18 mouse cellular contexts compared by ENCODE assay signal in genomic region chr9:66080804-66081459, GRCm38 (mm10). TPM values are rescaled to one million over a fixed set of nuclear protein-coding genes. Genes with fewer than 3 reads are reported as not detected.
A peak's percentile ranks its signal among the peaks of the same experiment; 100 is the strongest.
DNase-seq lines count a peak whose midpoint lies in the region; ATAC-seq and TF ChIP-seq lines count a peak whose summit lies in the region.
"Had no signal": no experiment of that assay in that cellular context is flagged by ENCODE, and none has a peak within 500 bp of the region (broad histone marks: within the 10 kb centered on the region; RNA-seq: fewer than 3 reads in every experiment).

No protein-coding gene starts in this region.

- DNase-seq in lung, adult 2 months = peak; percentile 57
- DNase-seq in lung, postnatal 0 days (ENCODE audit: low spot score) = peak; percentile 87
- peak; percentile 79 for DNase-seq in lung, postnatal 36 days
- no peak for DNase-seq in left cerebral cortex, postnatal 25 days (ENCODE audit: low spot score in 2 of 2)
- DNase-seq in neural tube, embryonic 10.5 days (ENCODE audit: extremely low spot score, low spot score) = no peak
- DNase-seq in forebrain, postnatal 0 days = no peak
- DNase-seq: adrenal gland, adult 2 months; adrenal gland, postnatal 25 days; cerebellum, adult 18-20 months; cerebellum, adult 9-11 months; cerebellum, postnatal 36 days; heart, adult 18-20 months; heart, postnatal 10 days had no signal

- H3K9ac ChIP-seq in intestine, embryonic 16.5 days (ENCODE audit: low read depth, low read length) = no peak overlapping the region
- H3K9ac ChIP-seq in lung, postnatal 0 days (replicated peaks; ENCODE audit: low read depth) = no peak overlapping the region
- no peak overlapping the region for H3K9ac ChIP-seq in forebrain, postnatal 0 days
- H3K9ac ChIP-seq: forebrain, embryonic 13.5 days; hindbrain, embryonic 14.5 days had no signal

- H3K27ac ChIP-seq in intestine, embryonic 16.5 days (ENCODE audit: low read length) = no peak overlapping the region
- peak overlapping the region; percentile 79 for H3K27ac ChIP-seq in lung, postnatal 0 days (ENCODE audit: low read length)
- H3K27ac ChIP-seq in forebrain, postnatal 0 days (ENCODE audit: low read depth, low read length) = no peak overlapping the region
- H3K27ac ChIP-seq: embryonic facial prominence, embryonic 10.5 days; forebrain, embryonic 13.5 days; heart, embryonic 10.5 days; hindbrain, embryonic 14.5 days had no signal

- H3K9me3 ChIP-seq in intestine, embryonic 16.5 days (ENCODE audit: control insufficient read depth, low read length) = no peaks in the 10 kb centered on the region
- no peaks in the 10 kb centered on the region for H3K9me3 ChIP-seq in lung, postnatal 0 days (ENCODE audit: low read length)
- no peaks in the 10 kb centered on the region for H3K9me3 ChIP-seq in forebrain, postnatal 0 days (ENCODE audit: low read length)
- H3K9me3 ChIP-seq: embryonic facial prominence, embryonic 10.5 days; forebrain, embryonic 13.5 days; heart, embryonic 10.5 days had no signal

- no peak overlapping the region for H3K4me3 ChIP-seq in intestine, embryonic 16.5 days (ENCODE audit: low read length)
- no peak overlapping the region for H3K4me3 ChIP-seq in lung, adult 2 months (replicated peaks; ENCODE audit: extremely low read depth, low read depth, low read length)
- no peak overlapping the region for H3K4me3 ChIP-seq in lung, postnatal 0 days (ENCODE audit: low read depth, low read length)
- H3K4me3 ChIP-seq in forebrain, postnatal 0 days (ENCODE audit: low read depth, low read length) = no peak overlapping the region
- H3K4me3 ChIP-seq: embryonic facial prominence, embryonic 10.5 days; forebrain, embryonic 13.5 days; heart, embryonic 10.5 days had no signal

- no peak for TF ChIP-seq CTCF in lung, adult 2 months (IDR thresholded peaks at IDR 0.05; ENCODE audit: insufficient read depth, low read length)
- no peak for TF ChIP-seq CTCF in lung, postnatal 0 days (IDR thresholded peaks at IDR 0.05)
- no peak for TF ChIP-seq CTCF in forebrain, postnatal 0 days (IDR thresholded peaks at IDR 0.05; ENCODE audit: low read depth)

- TF ChIP-seq EP300 in lung, postnatal 0 days (IDR thresholded peaks at IDR 0.05) = peak; percentile 65

- no peak for TF ChIP-seq POLR2A in lung, adult 2 months (IDR thresholded peaks at IDR 0.05; ENCODE audit: borderline replicate concordance, extremely low read depth, low read depth, low read length)

- H3K4me2 ChIP-seq in intestine, embryonic 16.5 days (ENCODE audit: low read depth, low read length) = no peak overlapping the region
- no peak overlapping the region for H3K4me2 ChIP-seq in lung, postnatal 0 days (replicated peaks; ENCODE audit: low read depth, low read length)
- no peak overlapping the region for H3K4me2 ChIP-seq in forebrain, postnatal 0 days (ENCODE audit: low read depth)
- H3K4me2 ChIP-seq: forebrain, embryonic 13.5 days; hindbrain, embryonic 14.5 days had no signal

- intact Hi-C loops in left cerebral cortex, postnatal 25 days (cut with DNase I) = no loop called here

- 0 out of 2 replicates have a peak, but pooled peaks have one; percentile 13 for ATAC-seq in intestine, embryonic 16.5 days
- peak; percentile 93 for ATAC-seq in lung, postnatal 0 days
- ATAC-seq in forebrain, postnatal 0 days = no peak
- ATAC-seq: forebrain, embryonic 13.5 days had no signal

- H3K36me3 ChIP-seq in intestine, embryonic 16.5 days (ENCODE audit: control insufficient read depth, insufficient read depth, low read length) = no peaks in the 10 kb centered on the region
- no peaks in the 10 kb centered on the region for H3K36me3 ChIP-seq in lung, postnatal 0 days (ENCODE audit: insufficient read depth, low read length)
- no peaks in the 10 kb centered on the region for H3K36me3 ChIP-seq in forebrain, postnatal 0 days (ENCODE audit: insufficient read depth)

- 70% methylated on average over 3 of the region's 3 CpGs for WGBS in intestine, embryonic 16.5 days
- 64% methylated on average over 3 of the region's 3 CpGs for WGBS in lung, adult 2 months
- WGBS in lung, postnatal 0 days = 52% methylated on average over 3 of the region's 3 CpGs
- WGBS in forebrain, postnatal 0 days = 77% methylated on average over 3 of the region's 3 CpGs

- no peaks in the 10 kb centered on the region; the same call in 1 of the 2 replicates for H3K4me1 ChIP-seq in intestine, embryonic 16.5 days (ENCODE audit: control insufficient read depth, insufficient read depth, low read length)
- no peaks in the 10 kb centered on the region; the same call in 1 of the 2 replicates for H3K4me1 ChIP-seq in lung, adult 2 months (ENCODE audit: control insufficient read depth, insufficient read depth, low read length)
- H3K4me1 ChIP-seq in lung, postnatal 0 days (ENCODE audit: insufficient read depth, low read depth, low read length) = peaks cover 6% of the 10 kb centered on the region
- H3K4me1 ChIP-seq in forebrain, postnatal 0 days (ENCODE audit: insufficient read depth) = no peaks in the 10 kb centered on the region

- H3K27me3 ChIP-seq in intestine, embryonic 16.5 days (replicated peaks; ENCODE audit: control insufficient read depth, insufficient read depth, low read length) = no peaks in the 10 kb centered on the region
- no peaks in the 10 kb centered on the region for H3K27me3 ChIP-seq in lung, postnatal 0 days (replicated peaks; ENCODE audit: insufficient read depth, low read length)
- H3K27me3 ChIP-seq in forebrain, postnatal 0 days (ENCODE audit: insufficient read depth, low read length) = no peaks in the 10 kb centered on the region
- H3K27me3 ChIP-seq: forebrain, embryonic 13.5 days had no signal

RNA-seq across cellular contexts. Expression of gene Snx22, which starts 11.4 kb away (rescaled TPM):
- 1.2 and 1.9 TPM in 2 replicates for polyA plus RNA-seq in intestine, embryonic 16.5 days (2015; fragmentation: Nextera tagmentation; extraction: Ambion mirVana)
- 14.5 and 18.0 TPM in 2 replicates for polyA plus RNA-seq in lung, adult 2 months (2012; rRNA removed)
- 25.7 and 28.3 TPM in 2 replicates for polyA plus RNA-seq in lung, postnatal 0 days (2015; fragmentation: Nextera tagmentation; extraction: Ambion mirVana)
- total RNA-seq in left cerebral cortex, postnatal 25 days (2021) = 1 to 10 TPM; 3.2 to 3.3 TPM
- 4.0 and 5.8 TPM in 2 replicates for total RNA-seq in forebrain, postnatal 0 days (2014; rRNA removed)
- 7.3 and 7.5 TPM in 2 replicates for polyA plus RNA-seq in forebrain, postnatal 0 days (2015; fragmentation: Nextera tagmentation; extraction: Ambion mirVana)

RNA-seq across cellular contexts. Expression of gene Ppib, which starts 20.9 kb away (rescaled TPM):
- polyA plus RNA-seq in intestine, embryonic 16.5 days (2015; fragmentation: Nextera tagmentation; extraction: Ambion mirVana) = 645 and 681 TPM in 2 replicates
- polyA plus RNA-seq in lung, adult 2 months (2012; rRNA removed) = 162 and 176 TPM in 2 replicates
- 577 and 650 TPM in 2 replicates for polyA plus RNA-seq in lung, postnatal 0 days (2015; fragmentation: Nextera tagmentation; extraction: Ambion mirVana)
- 100 to 1,000 TPM; 182 to 184 TPM for total RNA-seq in left cerebral cortex, postnatal 25 days (2021)
- total RNA-seq in forebrain, postnatal 0 days (2014; rRNA removed) = 297 and 350 TPM in 2 replicates
- polyA plus RNA-seq in forebrain, postnatal 0 days (2015; fragmentation: Nextera tagmentation; extraction: Ambion mirVana) = 350 and 413 TPM in 2 replicates

RNA-seq across cellular contexts. Expression of gene Snx1, which starts 45.5 kb away (rescaled TPM):
- 149 and 155 TPM in 2 replicates for polyA plus RNA-seq in intestine, embryonic 16.5 days (2015; fragmentation: Nextera tagmentation; extraction: Ambion mirVana)
- 50.7 and 57.3 TPM in 2 replicates for polyA plus RNA-seq in lung, adult 2 months (2012; rRNA removed)
- polyA plus RNA-seq in lung, postnatal 0 days (2015; fragmentation: Nextera tagmentation; extraction: Ambion mirVana) = 108 and 112 TPM in 2 replicates
- 10 to 100 TPM; 68.4 to 72.9 TPM for total RNA-seq in left cerebral cortex, postnatal 25 days (2021)
- 59.8 and 66.9 TPM in 2 replicates for total RNA-seq in forebrain, postnatal 0 days (2014; rRNA removed)
- 42.8 and 51.5 TPM in 2 replicates for polyA plus RNA-seq in forebrain, postnatal 0 days (2015; fragmentation: Nextera tagmentation; extraction: Ambion mirVana)

RNA-seq across cellular contexts. Expression of gene Ciao2a, which starts 45.5 kb away (rescaled TPM):
- polyA plus RNA-seq in intestine, embryonic 16.5 days (2015; fragmentation: Nextera tagmentation; extraction: Ambion mirVana) = 203 and 219 TPM in 2 replicates
- 7.3 and 13.0 TPM in 2 replicates for polyA plus RNA-seq in lung, adult 2 months (2012; rRNA removed)
- polyA plus RNA-seq in lung, postnatal 0 days (2015; fragmentation: Nextera tagmentation; extraction: Ambion mirVana) = 110 and 111 TPM in 2 replicates
- total RNA-seq in left cerebral cortex, postnatal 25 days (2021) = 10 to 100 TPM; 31.2 to 32.1 TPM
- total RNA-seq in forebrain, postnatal 0 days (2014; rRNA removed) = 33.0 and 46.2 TPM in 2 replicates
- polyA plus RNA-seq in forebrain, postnatal 0 days (2015; fragmentation: Nextera tagmentation; extraction: Ambion mirVana) = 60.7 and 67.7 TPM in 2 replicates

Comparison
In these comparisons a context has a peak if more than half of its experiments do, and no peak if none do; other contexts are left out.
1. DNase-seq: peak in lung, adult 2 months (single experiment), lung, postnatal 0 days (single experiment) and lung, postnatal 36 days (single experiment); none in left cerebral cortex, postnatal 25 days (0 of 2), neural tube, embryonic 10.5 days (single experiment) and forebrain, postnatal 0 days (single experiment).